Comparison of ENCODE assay signal across 19 mouse cellular contexts in genomic region chr16:90533119-90533673, GRCm38 (mm10).
DNase-seq lines count a peak whose midpoint lies in the region; ATAC-seq and TF ChIP-seq lines count a peak whose summit lies in the region.
"Had no signal": no experiment of that assay in that cellular context is flagged by ENCODE, and none has a peak within 500 bp of the region (broad histone marks: within the 10 kb centered on the region; RNA-seq: fewer than 3 reads in every experiment).

No protein-coding gene starts in this region.

- no peak overlapping the region for H3K4me2 ChIP-seq in kidney, embryonic 14.5 days (replicated peaks; ENCODE audit: low read depth, low read length)
- peak overlapping the region; percentile 18; the same call in 1 of the 2 replicates for H3K4me2 ChIP-seq in embryonic facial prominence, embryonic 13.5 days
- peak overlapping the region; percentile 21; the same call in 1 of the 2 replicates for H3K4me2 ChIP-seq in limb, embryonic 14.5 days (replicated peaks; ENCODE audit: low read depth, low read length, severe bottlenecking)
- H3K4me2 ChIP-seq: heart, embryonic 13.5 days; liver, embryonic 11.5 days; midbrain, embryonic 13.5 days had no signal

- no peak for ATAC-seq in kidney, embryonic 14.5 days (ENCODE audit: low FRiP score, low TSS enrichment)
- ATAC-seq in embryonic facial prominence, embryonic 13.5 days (ENCODE audit: insufficient number of reproducible peaks, insufficient read depth, low FRiP score, low TSS enrichment, low read depth) = peak; percentile 53; the same call in 1 of the 2 replicates
- peak; percentile 67 for ATAC-seq in limb, embryonic 14.5 days (ENCODE audit: low FRiP score, low read depth)
- no peak for ATAC-seq in CD4-positive, CD25-positive, alpha-beta regulatory T cell, adult 4 months
- ATAC-seq: intestine, postnatal 0 days; midbrain, embryonic 13.5 days had no signal

- H3K9ac ChIP-seq in kidney, embryonic 14.5 days (ENCODE audit: low read depth, low read length) = no peak overlapping the region
- no peak overlapping the region for H3K9ac ChIP-seq in embryonic facial prominence, embryonic 13.5 days
- no peak overlapping the region for H3K9ac ChIP-seq in limb, embryonic 14.5 days (ENCODE audit: low read depth, low read length, severe bottlenecking)
- H3K9ac ChIP-seq: heart, embryonic 13.5 days; midbrain, embryonic 13.5 days had no signal

- H3K36me3 ChIP-seq in kidney, adult 2 months (ENCODE audit: control insufficient read depth, insufficient read depth, low read length) = no peaks in the 10 kb centered on the region
- no peaks in the 10 kb centered on the region for H3K36me3 ChIP-seq in kidney, embryonic 14.5 days (ENCODE audit: control insufficient read depth, insufficient read depth, low read length)
- H3K36me3 ChIP-seq in embryonic facial prominence, embryonic 13.5 days = no peaks in the 10 kb centered on the region
- H3K36me3 ChIP-seq in limb, embryonic 14.5 days (ENCODE audit: control insufficient read depth, insufficient read depth, low read length) = no peaks in the 10 kb centered on the region
- H3K36me3 ChIP-seq: heart, embryonic 13.5 days; midbrain, embryonic 13.5 days had no signal

- no peaks in the 10 kb centered on the region for H3K9me3 ChIP-seq in kidney, embryonic 14.5 days (ENCODE audit: control insufficient read depth, low read length)
- H3K9me3 ChIP-seq in embryonic facial prominence, embryonic 13.5 days = no peaks in the 10 kb centered on the region
- no peaks in the 10 kb centered on the region for H3K9me3 ChIP-seq in limb, embryonic 14.5 days (ENCODE audit: control insufficient read depth, low read length)
- H3K9me3 ChIP-seq: midbrain, embryonic 13.5 days had no signal

- no peak overlapping the region for H3K4me3 ChIP-seq in kidney, adult 2 months (ENCODE audit: insufficient read depth, low read depth, low read length)
- no peak overlapping the region for H3K4me3 ChIP-seq in kidney, embryonic 14.5 days (ENCODE audit: low read length)
- H3K4me3 ChIP-seq in embryonic facial prominence, embryonic 13.5 days = no peak overlapping the region
- no peak overlapping the region for H3K4me3 ChIP-seq in limb, embryonic 14.5 days (replicated peaks; ENCODE audit: low read length)
- H3K4me3 ChIP-seq: erythroblast, embryonic 14.5 days; heart, embryonic 13.5 days; layer of hippocampus, adult 2 months; left cerebral cortex, adult 2 months; midbrain, embryonic 13.5 days had no signal

- TF ChIP-seq CTCF in kidney, adult 2 months (conservative IDR thresholded peaks at IDR 0.05; ENCODE audit: insufficient read depth, insufficient read length, low read depth, low read length) = no peak

- no peaks in the 10 kb centered on the region for H3K27me3 ChIP-seq in kidney, adult 2 months (replicated peaks; ENCODE audit: control insufficient read depth, insufficient read depth, low read length)
- H3K27me3 ChIP-seq in kidney, embryonic 14.5 days (ENCODE audit: control insufficient read depth, insufficient read depth, low read length) = no peaks in the 10 kb centered on the region
- H3K27me3 ChIP-seq in embryonic facial prominence, embryonic 13.5 days = no peaks in the 10 kb centered on the region
- H3K27me3 ChIP-seq in limb, embryonic 14.5 days (ENCODE audit: control insufficient read depth, insufficient read depth, low read length) = no peaks in the 10 kb centered on the region
- H3K27me3 ChIP-seq: midbrain, embryonic 13.5 days had no signal

- no peaks in the 10 kb centered on the region for H3K4me1 ChIP-seq in kidney, adult 2 months (ENCODE audit: control insufficient read depth, insufficient read depth, low read length)
- no peaks in the 10 kb centered on the region for H3K4me1 ChIP-seq in kidney, embryonic 14.5 days (ENCODE audit: control insufficient read depth, insufficient read depth, low read length)
- peaks cover 19% of the 10 kb centered on the region for H3K4me1 ChIP-seq in embryonic facial prominence, embryonic 13.5 days
- H3K4me1 ChIP-seq in limb, embryonic 14.5 days (ENCODE audit: control insufficient read depth, insufficient read depth, low read length) = peaks cover 13% of the 10 kb centered on the region
- H3K4me1 ChIP-seq: heart, embryonic 13.5 days; midbrain, embryonic 13.5 days had no signal

- no peak for TF ChIP-seq POLR2A in kidney, adult 2 months (IDR thresholded peaks at IDR 0.05; ENCODE audit: low read depth, low read length)
- TF ChIP-seq POLR2A in limb, embryonic 14.5 days (IDR thresholded peaks at IDR 0.05; ENCODE audit: borderline replicate concordance, extremely low read depth, insufficient read depth, insufficient read length) = no peak

- WGBS in kidney, adult 2 months = 25% methylated on average over 10 of the region's 10 CpGs
- 39% methylated on average over 10 of the region's 10 CpGs for WGBS in kidney, embryonic 14.5 days
- 9% methylated on average over 10 of the region's 10 CpGs for WGBS in embryonic facial prominence, embryonic 13.5 days
- 10% methylated on average over 10 of the region's 10 CpGs for WGBS in limb, embryonic 14.5 days

- H3K27ac ChIP-seq in kidney, adult 2 months (ENCODE audit: insufficient read depth, low read depth, low read length) = no peak overlapping the region
- H3K27ac ChIP-seq in kidney, embryonic 14.5 days (ENCODE audit: low read depth, low read length) = no peak overlapping the region
- H3K27ac ChIP-seq in embryonic facial prominence, embryonic 13.5 days = peak overlapping the region; percentile 58
- peak overlapping the region; percentile 21 for H3K27ac ChIP-seq in limb, embryonic 14.5 days (replicated peaks; ENCODE audit: low read depth, low read length)
- H3K27ac ChIP-seq: heart, embryonic 13.5 days; layer of hippocampus, adult 2 months; left cerebral cortex, adult 2 months; midbrain, embryonic 13.5 days had no signal

- DNase-seq in kidney, adult 2 months = peak; percentile 48
- DNase-seq in embryo, embryonic 10.5 days (ENCODE audit: low spot score) = peak; percentile 51
- DNase-seq in limb, embryonic 14.5 days (ENCODE audit: low spot score) = peak; percentile 60
- DNase-seq in cerebellum, adult 9-11 months = no peak
- DNase-seq: adrenal gland, adult 2 months; cerebellum, postnatal 14 days; lung, postnatal 36 days; right cerebral cortex, postnatal 25 days; thymus, adult 18-20 months had no signal

Comparison
In these comparisons a context has a peak if more than half of its experiments do, and no peak if none do; other contexts are left out.
1. H3K27ac ChIP-seq: peak in embryonic facial prominence, embryonic 13.5 days (single experiment) and limb, embryonic 14.5 days (single experiment); none in kidney, adult 2 months (single experiment) and kidney, embryonic 14.5 days (single experiment).
2. ATAC-seq: peak in embryonic facial prominence, embryonic 13.5 days (single experiment) and limb, embryonic 14.5 days (single experiment); none in kidney, embryonic 14.5 days (single experiment) and CD4-positive, CD25-positive, alpha-beta regulatory T cell, adult 4 months (single experiment).